Mouse (Mus musculus): ENCODE results near the gene Fras1. TPM values are rescaled to one million over a fixed set of nuclear protein-coding genes. Genes with fewer than 3 reads are reported as not detected.

Gene Fras1
- polyA plus RNA-seq, 1 experiment from 2014 or later = 34.5 TPM

DNA sequence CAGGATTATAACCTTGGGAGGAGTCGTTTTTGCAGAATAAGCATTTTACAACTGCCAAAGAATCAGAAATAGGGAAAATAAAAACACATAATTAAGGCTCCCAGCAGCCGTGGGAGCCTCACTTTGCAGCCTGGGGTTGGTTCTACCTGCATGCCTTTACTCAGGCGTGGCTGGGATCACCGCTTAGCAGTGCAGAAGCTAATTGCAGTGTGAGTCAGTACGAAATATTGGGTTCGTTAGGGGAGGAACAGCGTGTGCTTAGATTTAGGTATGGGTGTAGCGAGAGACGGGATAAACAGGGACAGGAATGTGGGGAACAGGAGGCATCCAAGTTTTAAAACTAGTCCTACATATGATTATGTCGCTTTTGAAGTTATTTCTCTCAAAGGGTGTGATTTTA is 238.3 kb downstream of the Fras1 start:
- ATAC-seq (ENCODE audit: insufficient number of reproducible peaks, insufficient read depth, low FRiP score, low read depth) = no peak
- Histone ChIP-seq H3K9ac (ENCODE audit: low read length) (no peak overlapping the region), H3K9me3 (ENCODE audit: control insufficient read depth, low read length) (no peaks in the 10 kb centered on the region), H3K4me2 (ENCODE audit: low read length) (no peak overlapping the region), H3K4me3 (ENCODE audit: control insufficient read depth in 1 of 2, insufficient read depth in 1 of 2, low read depth in 1 of 2, low read length in 2 of 2) (no peak overlapping the region), H3K36me3 (ENCODE audit: control insufficient read depth, insufficient read depth, low read length) (no peaks in the 10 kb centered on the region), H3K4me1 (ENCODE audit: control insufficient read depth in 2 of 2, insufficient read depth in 2 of 2, low read length in 2 of 2) (peaks cover 6 to 9% of the 10 kb centered on the region in 2 experiments), H3K27ac (replicated peaks in 1 of 2; ENCODE audit: control insufficient read depth in 1 of 2, insufficient read depth in 1 of 2, low read depth in 2 of 2, low read length in 2 of 2) (no peak overlapping the region), H3K27me3 (ENCODE audit: control insufficient read depth, insufficient read depth, low read length) (no peaks in the 10 kb centered on the region)
- 86% methylated on average over 10 of the region's 10 CpGs for WGBS

GRCm38 (mm10) chr5:96616954-96617646 is 243.3 kb downstream of the Fras1 start:
- peak overlapping the region; percentile 36 to 84 for H3K27ac ChIP-seq (replicated peaks in 1 of 2; ENCODE audit: control insufficient read depth in 1 of 2, insufficient read depth in 1 of 2, low read depth in 2 of 2, low read length in 2 of 2)
- H3K4me2 ChIP-seq (ENCODE audit: low read length) = peak overlapping the region; percentile 33
- no peak overlapping the region; a peak in 1 of 4 replicates for H3K4me3 ChIP-seq (ENCODE audit: control insufficient read depth in 1 of 2, insufficient read depth in 1 of 2, low read depth in 1 of 2, low read length in 2 of 2)
- H3K27me3 ChIP-seq (ENCODE audit: control insufficient read depth, insufficient read depth, low read length) = no peaks in the 10 kb centered on the region
- no peaks in the 10 kb centered on the region for H3K36me3 ChIP-seq (ENCODE audit: control insufficient read depth, insufficient read depth, low read length)
- peak; percentile 71 for ATAC-seq (ENCODE audit: insufficient number of reproducible peaks, insufficient read depth, low FRiP score, low read depth)
- no peak overlapping the region for H3K9ac ChIP-seq (ENCODE audit: low read length)
- H3K9me3 ChIP-seq (ENCODE audit: control insufficient read depth, low read length) = no peaks in the 10 kb centered on the region
- 15% methylated on average over 6 of the region's 6 CpGs for WGBS
- peaks cover 16 to 26% of the 10 kb centered on the region in 2 experiments for H3K4me1 ChIP-seq (ENCODE audit: control insufficient read depth in 2 of 2, insufficient read depth in 2 of 2, low read length in 2 of 2)

GRCm38 (mm10) chr5:96618008-96618407 is 244.3 kb downstream of the Fras1 start:
- no peaks in the 10 kb centered on the region for H3K36me3 ChIP-seq (ENCODE audit: control insufficient read depth, insufficient read depth, low read length)
- peaks cover 17 to 35% of the 10 kb centered on the region in 2 experiments for H3K4me1 ChIP-seq (ENCODE audit: control insufficient read depth in 2 of 2, insufficient read depth in 2 of 2, low read length in 2 of 2)
- 36% methylated on average over 2 of the region's 2 CpGs for WGBS
- no peak overlapping the region for H3K27ac ChIP-seq (replicated peaks in 1 of 2; ENCODE audit: control insufficient read depth in 1 of 2, insufficient read depth in 1 of 2, low read depth in 2 of 2, low read length in 2 of 2)
- H3K4me2 ChIP-seq (ENCODE audit: low read length) = no peak overlapping the region
- H3K4me3 ChIP-seq (ENCODE audit: control insufficient read depth in 1 of 2, insufficient read depth in 1 of 2, low read depth in 1 of 2, low read length in 2 of 2) = no peak overlapping the region
- no peak overlapping the region for H3K9ac ChIP-seq (ENCODE audit: low read length)
- ATAC-seq (ENCODE audit: insufficient number of reproducible peaks, insufficient read depth, low FRiP score, low read depth) = no peak
- H3K9me3 ChIP-seq (ENCODE audit: control insufficient read depth, low read length) = no peaks in the 10 kb centered on the region
- H3K27me3 ChIP-seq (ENCODE audit: control insufficient read depth, insufficient read depth, low read length) = no peaks in the 10 kb centered on the region

DNA sequence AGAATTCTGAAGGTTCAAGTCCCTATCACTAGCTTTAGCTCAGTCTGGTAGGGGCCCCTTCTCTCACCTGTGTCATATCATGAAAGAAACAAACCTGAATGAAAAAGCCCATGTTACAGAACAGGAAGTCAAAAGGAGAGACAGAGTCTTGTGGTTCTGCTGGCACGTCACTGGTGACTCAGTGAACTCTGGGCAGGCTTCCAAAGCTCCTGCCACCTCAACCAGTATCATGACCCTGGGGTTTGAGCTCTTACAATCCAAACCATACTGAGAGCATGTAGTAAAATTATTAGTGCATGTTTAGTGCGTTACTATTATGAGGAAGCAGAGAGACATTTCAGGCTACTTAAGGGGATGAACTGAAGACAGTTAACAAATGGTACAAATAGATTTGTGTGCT is 246.5 kb downstream of the Fras1 start:
- Histone ChIP-seq H3K4me1 (ENCODE audit: control insufficient read depth in 2 of 2, insufficient read depth in 2 of 2, low read length in 2 of 2) (peaks cover 21 to 43% of the 10 kb centered on the region in 2 experiments), H3K4me2 (ENCODE audit: low read length) (no peak overlapping the region), H3K9ac (ENCODE audit: low read length) (no peak overlapping the region), H3K27ac (replicated peaks in 1 of 2; ENCODE audit: control insufficient read depth in 1 of 2, insufficient read depth in 1 of 2, low read depth in 2 of 2, low read length in 2 of 2) (0 out of 4 replicates have a peak overlapping the region, but pooled peaks of 1 of the 2 experiments have one; percentile 11), H3K4me3 (ENCODE audit: control insufficient read depth in 1 of 2, insufficient read depth in 1 of 2, low read depth in 1 of 2, low read length in 2 of 2) (no peak overlapping the region), H3K9me3 (ENCODE audit: control insufficient read depth, low read length) (no peaks in the 10 kb centered on the region), H3K27me3 (ENCODE audit: control insufficient read depth, insufficient read depth, low read length) (no peaks in the 10 kb centered on the region), H3K36me3 (ENCODE audit: control insufficient read depth, insufficient read depth, low read length) (no peaks in the 10 kb centered on the region)
- WGBS = 47% methylated on average over 2 of the region's 2 CpGs
- no peak for ATAC-seq (ENCODE audit: insufficient number of reproducible peaks, insufficient read depth, low FRiP score, low read depth)

- peaks cover 21 to 43% of the 10 kb centered on the region in 2 experiments for H3K4me1 ChIP-seq (ENCODE audit: control insufficient read depth in 2 of 2, insufficient read depth in 2 of 2, low read length in 2 of 2)
- H3K9me3 ChIP-seq (ENCODE audit: control insufficient read depth, low read length) = no peaks in the 10 kb centered on the region
- no peak for ATAC-seq (ENCODE audit: insufficient number of reproducible peaks, insufficient read depth, low FRiP score, low read depth)
- H3K36me3 ChIP-seq (ENCODE audit: control insufficient read depth, insufficient read depth, low read length) = no peaks in the 10 kb centered on the region
- whole genome bisulfite sequencing = 73% methylated on average over 5 of the region's 5 CpGs
- 0 out of 4 replicates have a peak overlapping the region, but pooled peaks of 1 of the 2 experiments have one; percentile 34 for H3K27ac ChIP-seq (replicated peaks in 1 of 2; ENCODE audit: control insufficient read depth in 1 of 2, insufficient read depth in 1 of 2, low read depth in 2 of 2, low read length in 2 of 2)
- H3K4me2 ChIP-seq (ENCODE audit: low read length) = no peak overlapping the region
- no peak overlapping the region for H3K4me3 ChIP-seq (ENCODE audit: control insufficient read depth in 1 of 2, insufficient read depth in 1 of 2, low read depth in 1 of 2, low read length in 2 of 2)
- H3K27me3 ChIP-seq (ENCODE audit: control insufficient read depth, insufficient read depth, low read length) = no peaks in the 10 kb centered on the region
- H3K9ac ChIP-seq (ENCODE audit: low read length) = no peak overlapping the region
Measured at GRCm38 (mm10) chr5:96620618-96621017, 246.9 kb downstream of the Fras1 start.

- H3K4me3 ChIP-seq (ENCODE audit: control insufficient read depth in 1 of 2, insufficient read depth in 1 of 2, low read depth in 1 of 2, low read length in 2 of 2) = 0 out of 4 replicates have a peak overlapping the region, but pooled peaks of 1 of the 2 experiments have one; percentile 1
- peak overlapping the region; percentile 45 for H3K4me2 ChIP-seq (ENCODE audit: low read length)
- ATAC-seq (ENCODE audit: insufficient number of reproducible peaks, insufficient read depth, low FRiP score, low read depth) = peak; percentile 28; the same call in 1 of the 2 replicates
- WGBS = 10% methylated on average over 5 of the region's 5 CpGs
- peaks cover 10 to 27% of the 10 kb centered on the region in 2 experiments for H3K4me1 ChIP-seq (ENCODE audit: control insufficient read depth in 2 of 2, insufficient read depth in 2 of 2, low read length in 2 of 2)
- H3K9ac ChIP-seq (ENCODE audit: low read length) = no peak overlapping the region
- no peaks in the 10 kb centered on the region for H3K9me3 ChIP-seq (ENCODE audit: control insufficient read depth, low read length)
- H3K36me3 ChIP-seq (ENCODE audit: control insufficient read depth, insufficient read depth, low read length) = no peaks in the 10 kb centered on the region
- peak overlapping the region; percentile 41 to 73 for H3K27ac ChIP-seq (replicated peaks in 1 of 2; ENCODE audit: control insufficient read depth in 1 of 2, insufficient read depth in 1 of 2, low read depth in 2 of 2, low read length in 2 of 2)
- H3K27me3 ChIP-seq (ENCODE audit: control insufficient read depth, insufficient read depth, low read length) = no peaks in the 10 kb centered on the region
Measured at GRCm38 (mm10) chr5:96622604-96623352, 249.0 kb downstream of the Fras1 start.

DNA sequence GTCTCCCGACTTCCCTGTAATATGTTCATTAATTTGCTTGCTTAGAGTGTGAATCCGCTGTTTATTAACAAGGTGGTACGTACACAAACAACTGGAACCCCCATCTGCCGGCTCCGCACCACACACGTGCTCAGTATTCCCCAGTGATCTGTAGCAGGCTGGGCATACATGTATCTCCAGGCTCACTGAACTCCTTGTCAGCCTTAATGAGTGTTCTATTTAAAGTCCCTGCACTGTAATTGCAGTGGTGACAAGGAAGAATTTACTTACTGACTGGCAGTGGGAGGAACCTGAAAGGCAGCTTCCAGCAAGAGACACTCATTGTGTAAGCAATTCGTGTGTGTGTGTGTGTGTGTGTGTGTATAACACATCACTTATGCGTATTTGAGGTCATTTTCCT is 256.1 kb downstream of the Fras1 start:
- 34% methylated on average over 8 of the region's 8 CpGs for WGBS
- H3K4me3 ChIP-seq (ENCODE audit: control insufficient read depth in 1 of 2, insufficient read depth in 1 of 2, low read depth in 1 of 2, low read length in 2 of 2) = peak overlapping the region; percentile 6 to 7; a peak in 1 of 4 replicates
- peak overlapping the region; percentile 51 for H3K4me2 ChIP-seq (ENCODE audit: low read length)

More for the DNA sequence above, 256.1 kb downstream of the Fras1 start:
- Histone ChIP-seq H3K9me3 (ENCODE audit: control insufficient read depth, low read length) (peaks cover 3% of the 10 kb centered on the region; the same call in 1 of the 2 replicates), H3K36me3 (ENCODE audit: control insufficient read depth, insufficient read depth, low read length) (no peaks in the 10 kb centered on the region), H3K9ac (ENCODE audit: low read length) (peak overlapping the region; percentile 44; the same call in 1 of the 2 replicates), H3K4me1 (ENCODE audit: control insufficient read depth in 2 of 2, insufficient read depth in 2 of 2, low read length in 2 of 2) (peaks cover 5 to 20% of the 10 kb centered on the region in 2 experiments), H3K27ac (replicated peaks in 1 of 2; ENCODE audit: control insufficient read depth in 1 of 2, insufficient read depth in 1 of 2, low read depth in 2 of 2, low read length in 2 of 2) (peak overlapping the region; percentile 71 to 82), H3K27me3 (ENCODE audit: control insufficient read depth, insufficient read depth, low read length) (no peaks in the 10 kb centered on the region)
- ATAC-seq (ENCODE audit: insufficient number of reproducible peaks, insufficient read depth, low FRiP score, low read depth) = peak; percentile 88

Measured in heart, embryonic 14.5 days (tissue).